Mouse (Mus musculus) adrenal gland, postnatal 14 days (tissue): ENCODE measurements around the gene Atp11a. TPM values are rescaled to one million over a fixed set of nuclear protein-coding genes. Genes with fewer than 3 reads are reported as not detected.

Experiments
- DNase-seq: peaks from one replicate; pipeline ENCODE4 v3.0.0; 2021; ENCODE audit warnings: mixed read lengths
- long read RNA-seq, 2 experiments: library from polyadenylated mRNA; stranded (forward); transcript quantifications; one replicate each; pipeline ENCODE4 v2.0.0; 2021
- total RNA-seq: library from RNA; stranded (reverse); gene quantifications from 2 replicates; pipeline ENCODE4 v1.2.3, GENCODE M21; 2021

Atp11a gene
- total RNA-seq, result 66.9 and 72.1 TPM in 2 replicates
- long read RNA-seq, experiment 1, full-length matches to known transcripts, result 1 of 20 reads
- long read RNA-seq, experiment 1, partial matches to known transcripts, result 15 of 20 reads
- long read RNA-seq, experiment 1, other reads (novel, unspliced or antisense), result 4 of 20 reads
- long read RNA-seq, experiment 2, partial matches to known transcripts, result 8 of 9 reads
- long read RNA-seq, experiment 2, other reads (novel, unspliced or antisense), result 1 of 9 reads

- DNase-seq, result peak; percentile 82
Observed at GRCm38 (mm10) chr8:12756391-12757157, at the start of gene Atp11a. Atp11a (plus strand) TSS chr8:12757014.

- DNase-seq, result peak; percentile 47
Observed at GRCm38 (mm10) chr8:12711623-12712022, 45.2 kb upstream of the Atp11a start.

- no peak for DNase-seq
Observed at GRCm38 (mm10) chr8:12715861-12716585, 40.8 kb upstream of the Atp11a start.

GRCm38 (mm10) chr8:12719091-12719490 lies 37.7 kb upstream of the Atp11a start:
- no peak for DNase-seq

- peak; percentile 28 for DNase-seq
Observed at GRCm38 (mm10) chr8:12728644-12729043, 28.2 kb upstream of the Atp11a start.

GRCm38 (mm10) chr8:12730780-12731179 lies 26.0 kb upstream of the Atp11a start:
- peak; percentile 83 for DNase-seq

- peak; percentile 28 for DNase-seq
Observed at GRCm38 (mm10) chr8:12732431-12732830, 24.4 kb upstream of the Atp11a start.

GRCm38 (mm10) chr8:12739113-12739512 lies 17.7 kb upstream of the Atp11a start:
- no peak for DNase-seq

GRCm38 (mm10) chr8:12743390-12743789 lies 13.4 kb upstream of the Atp11a start:
- DNase-seq, result no peak

- DNase-seq, result peak; percentile 77
Observed at GRCm38 (mm10) chr8:12748183-12748582, 8.6 kb upstream of the Atp11a start.

- DNase-seq, result no peak
Observed at GRCm38 (mm10) chr8:12749116-12749515, 7.7 kb upstream of the Atp11a start.

- peak; percentile 44 for DNase-seq
Observed at GRCm38 (mm10) chr8:12753054-12753453, 3.8 kb upstream of the Atp11a start.

- peak; percentile 37 for DNase-seq
Observed at GRCm38 (mm10) chr8:12754115-12754514, 2.7 kb upstream of the Atp11a start.

- peak; percentile 44 for DNase-seq
Observed at GRCm38 (mm10) chr8:12755312-12755711, 1.5 kb upstream of the Atp11a start.

- DNase-seq, result no peak
Observed at GRCm38 (mm10) chr8:12755826-12756225, 988 bp upstream of the Atp11a start.

GRCm38 (mm10) chr8:12757231-12757940 lies 572 bp downstream of the Atp11a start:
- DNase-seq, result peak; percentile 54

- DNase-seq, result no peak
Observed at GRCm38 (mm10) chr8:12759963-12760362, 3.1 kb downstream of the Atp11a start.

- no peak for DNase-seq
Observed at GRCm38 (mm10) chr8:12761873-12762272, 5.1 kb downstream of the Atp11a start.

GRCm38 (mm10) chr8:12763565-12764108 lies 6.8 kb downstream of the Atp11a start:
- no peak for DNase-seq

- no peak for DNase-seq
Observed at GRCm38 (mm10) chr8:12764971-12765370, 8.2 kb downstream of the Atp11a start.

- no peak for DNase-seq
Observed at GRCm38 (mm10) chr8:12767176-12767575, 10.4 kb downstream of the Atp11a start.

GRCm38 (mm10) chr8:12768747-12769146 lies 11.9 kb downstream of the Atp11a start:
- no peak for DNase-seq
